ENCODE assay signal across 16 mouse cellular contexts in genomic region chr3:119806123-119806522, GRCm38 (mm10).
"Had no signal": no experiment of that assay in that cellular context is flagged by ENCODE, and none has a peak within 500 bp of the region (broad histone marks: within the 10 kb centered on the region; RNA-seq: fewer than 3 reads in every experiment).

No protein-coding gene starts in this region.

- H3K4me3 ChIP-seq: limb, embryonic 10.5 days; limb, embryonic 13.5 days; liver, embryonic 13.5 days; megakaryocyte, embryonic 14.5 days; midbrain, embryonic 10.5 days; stomach, embryonic 15.5 days had no signal

- H3K36me3 ChIP-seq: limb, embryonic 10.5 days; limb, embryonic 13.5 days; liver, embryonic 13.5 days; midbrain, embryonic 10.5 days; stomach, embryonic 15.5 days had no signal

- H3K9me3 ChIP-seq: limb, embryonic 10.5 days; limb, embryonic 13.5 days; liver, embryonic 13.5 days; megakaryocyte, embryonic 14.5 days; midbrain, embryonic 10.5 days; stomach, embryonic 15.5 days had no signal

- H3K27ac ChIP-seq: limb, embryonic 10.5 days; limb, embryonic 13.5 days; liver, embryonic 13.5 days; midbrain, embryonic 10.5 days; stomach, embryonic 15.5 days had no signal

- DNase-seq: kidney, adult 2 months; kidney, postnatal 10 days; kidney, postnatal 36 days; liver; liver, embryonic 13.5 days; lung, adult 2 months; lung, postnatal 14 days; lung, postnatal 4 days; midbrain, embryonic 14.5 days; thymus, postnatal 25 days had no signal

- ATAC-seq: intestine, postnatal 0 days had no signal

- H3K27me3 ChIP-seq: limb, embryonic 13.5 days; liver, embryonic 13.5 days; megakaryocyte, embryonic 14.5 days; stomach, embryonic 15.5 days had no signal

- H3K4me2 ChIP-seq: limb, embryonic 13.5 days; liver, embryonic 13.5 days; stomach, embryonic 15.5 days had no signal

- H3K9ac ChIP-seq: limb, embryonic 13.5 days; liver, embryonic 13.5 days; stomach, embryonic 15.5 days had no signal

- H3K4me1 ChIP-seq: limb, embryonic 10.5 days; limb, embryonic 13.5 days; liver, embryonic 13.5 days; megakaryocyte, embryonic 14.5 days; stomach, embryonic 15.5 days had no signal
